Mouse (Mus musculus): ENCODE results near the gene Slc12a8.
"Not testable (repeated sequence)": the region's sequence is repeated elsewhere in the genome, so short reads cannot be mapped to it uniquely, and the experiment has no call there.

The Slc12a8 gene

DNA sequence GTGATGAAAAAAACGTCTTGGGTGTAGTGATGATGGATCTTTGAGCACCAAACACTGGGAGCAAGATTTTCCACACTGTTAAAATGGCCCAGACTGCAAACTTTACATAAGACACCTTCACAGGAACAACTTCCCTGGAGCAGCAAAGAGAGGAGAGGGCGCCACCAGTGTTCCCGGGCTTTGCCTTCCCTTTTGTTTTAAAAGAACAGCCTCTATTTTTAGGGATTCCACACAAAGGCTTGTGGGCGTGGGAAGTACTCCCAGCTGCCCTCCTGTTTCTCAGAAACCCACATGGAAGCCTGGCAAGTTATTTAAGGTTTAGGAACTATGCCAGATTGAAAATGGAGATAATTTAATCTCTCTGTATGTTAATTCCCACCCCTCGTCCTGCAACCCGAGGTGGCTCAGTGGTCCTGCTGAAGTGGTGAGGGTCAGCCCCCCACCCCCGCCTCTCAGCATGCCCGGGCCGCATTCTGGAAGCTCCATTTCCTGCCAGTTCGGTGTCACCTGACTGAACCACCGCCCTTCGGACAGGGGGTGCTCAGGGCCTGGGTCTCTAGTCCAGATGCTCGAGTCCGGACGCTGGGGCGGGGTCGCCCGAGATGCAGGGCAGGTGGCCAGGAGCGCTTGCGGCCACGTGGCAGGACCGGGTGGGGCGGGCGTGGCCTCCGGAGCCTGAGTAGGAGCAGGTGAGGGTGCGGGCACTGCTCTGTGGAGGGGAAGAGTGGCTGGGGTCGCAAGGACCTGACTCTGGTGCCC is at the start of gene Slc12a8:
TSS of gene Slc12a8 (plus strand) at position 522 of the 759 bp plus-strand sequence.
- DNase-seq (ENCODE audit: extremely low spot score): peak; percentile 50

GRCm38 (mm10) chr16:33467451-33467850 is 49.7 kb upstream of the Slc12a8 start:
- DNase-seq (ENCODE audit: extremely low spot score): no peak

DNA sequence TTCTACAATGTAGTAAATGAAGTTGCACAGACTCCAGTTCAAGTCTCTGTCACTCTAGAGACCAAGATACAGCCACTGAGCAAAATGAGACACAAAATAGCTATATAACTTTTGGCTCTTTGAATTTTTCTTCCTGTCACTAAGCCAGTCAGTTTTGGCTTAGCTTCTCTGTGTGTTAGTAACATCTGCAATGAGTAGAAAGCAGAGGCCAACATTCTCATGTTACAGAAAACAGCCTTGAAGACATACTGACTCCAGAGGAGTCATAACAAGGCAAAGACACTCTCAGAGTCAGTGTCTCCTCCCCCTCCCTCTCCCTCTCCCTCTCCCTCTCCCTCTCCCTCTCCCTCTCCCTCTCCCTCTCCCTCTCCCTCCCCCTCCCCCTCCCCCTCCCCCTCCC is 47.2 kb upstream of the Slc12a8 start:
- no peak for DNase-seq (ENCODE audit: extremely low spot score)

DNA sequence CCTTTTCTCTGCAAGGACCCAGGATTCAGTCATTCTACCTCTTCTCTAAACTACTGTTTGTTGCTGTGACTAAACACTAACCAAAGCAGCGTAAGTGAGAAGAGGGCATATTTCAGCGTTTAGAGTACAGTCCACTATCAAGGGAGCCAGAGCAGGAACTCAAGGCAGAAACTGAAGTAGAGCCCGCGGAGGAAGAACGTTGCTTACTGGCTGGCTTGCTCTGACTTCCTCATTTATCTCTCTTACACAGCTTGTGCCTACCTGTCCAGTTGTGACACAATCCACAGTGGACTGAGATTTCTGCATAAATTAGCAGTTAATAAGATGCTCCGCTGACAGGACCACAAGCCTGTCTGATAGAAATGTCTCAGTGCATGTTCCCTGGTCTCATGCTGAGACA is 42.7 kb upstream of the Slc12a8 start:
- DNase-seq (ENCODE audit: extremely low spot score): no peak

DNA sequence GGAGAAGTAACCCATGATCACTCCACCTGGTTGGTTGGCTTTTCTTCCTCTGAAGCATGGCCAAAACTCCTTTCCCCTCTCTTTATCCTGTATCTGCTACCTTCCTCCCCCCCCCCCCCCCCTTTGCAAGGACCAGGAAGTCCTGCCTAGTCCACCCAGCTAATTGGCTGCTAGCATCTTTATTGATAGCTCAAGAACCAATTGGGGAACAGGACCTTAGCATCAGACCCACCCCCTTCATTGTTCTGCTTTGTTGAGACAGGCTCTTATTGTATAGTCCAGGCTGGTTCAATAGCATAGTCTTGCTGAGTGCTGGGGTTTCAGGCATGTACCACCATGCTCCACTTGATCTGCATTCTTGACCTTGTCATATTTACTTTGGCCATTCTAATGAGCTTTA is 37.2 kb upstream of the Slc12a8 start:
- DNase-seq (ENCODE audit: extremely low spot score): no peak

- peak; percentile 29 for DNase-seq (ENCODE audit: extremely low spot score)
Observed at GRCm38 (mm10) chr16:33481148-33481547, 36.0 kb upstream of the Slc12a8 start.

GRCm38 (mm10) chr16:33482309-33482708 is 34.8 kb upstream of the Slc12a8 start:
- no peak for DNase-seq (ENCODE audit: extremely low spot score)

DNA sequence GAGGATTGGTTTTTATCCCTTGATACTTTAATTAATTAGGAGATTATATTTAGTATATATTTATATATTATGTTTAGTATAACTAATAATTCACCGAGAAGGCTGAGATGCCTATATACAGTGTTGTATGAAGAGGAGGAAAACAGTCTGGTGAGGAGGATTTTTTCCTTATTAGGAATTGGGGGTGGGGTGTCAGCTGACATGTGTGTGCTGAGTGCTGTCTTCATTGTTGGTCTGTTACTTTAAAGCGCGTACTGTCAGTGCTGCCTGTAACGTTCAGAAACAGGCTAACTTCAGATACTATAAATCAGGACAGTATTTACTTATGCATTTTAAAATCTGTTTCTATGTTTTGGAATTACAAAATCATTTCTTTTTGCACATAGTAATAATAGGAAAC is 29.4 kb upstream of the Slc12a8 start:
- DNase-seq (ENCODE audit: extremely low spot score): no peak

DNA sequence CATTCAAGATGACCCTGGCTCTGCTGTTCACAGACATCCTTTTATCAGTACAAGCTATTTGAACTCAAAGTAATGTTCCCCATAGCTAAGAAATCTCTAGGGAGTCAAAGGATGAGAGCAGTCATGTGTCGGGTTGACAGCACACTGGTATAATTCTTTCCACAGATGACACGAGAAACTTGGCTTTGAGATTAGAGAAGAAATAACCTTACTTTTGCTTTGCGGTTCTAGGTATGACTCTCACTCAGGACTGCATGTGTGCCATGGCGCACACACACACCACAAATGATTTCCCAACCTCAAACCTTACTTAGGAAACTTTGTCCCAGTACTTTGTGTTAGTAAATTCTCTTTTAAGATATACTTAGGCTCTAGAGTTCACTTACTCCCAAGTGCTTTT is 22.8 kb upstream of the Slc12a8 start:
- DNase-seq (ENCODE audit: extremely low spot score): no peak

GRCm38 (mm10) chr16:33508082-33508481 is 9.0 kb upstream of the Slc12a8 start:
- no peak for DNase-seq (ENCODE audit: extremely low spot score)

DNA sequence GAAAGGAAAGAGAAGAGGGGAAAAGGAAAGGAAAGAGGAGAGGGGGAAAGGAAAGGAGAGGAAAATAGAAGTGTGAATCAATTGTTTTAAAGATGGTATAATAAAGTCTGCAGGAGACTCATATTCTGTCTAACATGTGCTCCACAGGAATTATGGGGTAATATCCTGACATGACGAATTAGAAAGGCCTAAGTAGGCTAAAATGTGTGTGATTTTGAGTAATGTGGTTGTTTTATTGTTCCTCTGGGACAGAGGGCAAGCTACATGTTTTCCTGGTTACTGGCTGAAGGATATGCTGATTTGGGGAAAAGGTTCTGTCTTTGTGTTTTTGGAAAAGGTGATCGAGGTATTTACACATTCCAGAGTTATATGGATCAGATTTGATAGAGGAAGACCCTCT is 7.9 kb upstream of the Slc12a8 start:
- DNase-seq (ENCODE audit: extremely low spot score): not testable (repeated sequence)

GRCm38 (mm10) chr16:33510856-33511255 is 6.3 kb upstream of the Slc12a8 start:
- not testable (repeated sequence) for DNase-seq (ENCODE audit: extremely low spot score)

- DNase-seq (ENCODE audit: extremely low spot score): no peak
Observed at GRCm38 (mm10) chr16:33512555-33512954, 4.6 kb upstream of the Slc12a8 start.

DNA sequence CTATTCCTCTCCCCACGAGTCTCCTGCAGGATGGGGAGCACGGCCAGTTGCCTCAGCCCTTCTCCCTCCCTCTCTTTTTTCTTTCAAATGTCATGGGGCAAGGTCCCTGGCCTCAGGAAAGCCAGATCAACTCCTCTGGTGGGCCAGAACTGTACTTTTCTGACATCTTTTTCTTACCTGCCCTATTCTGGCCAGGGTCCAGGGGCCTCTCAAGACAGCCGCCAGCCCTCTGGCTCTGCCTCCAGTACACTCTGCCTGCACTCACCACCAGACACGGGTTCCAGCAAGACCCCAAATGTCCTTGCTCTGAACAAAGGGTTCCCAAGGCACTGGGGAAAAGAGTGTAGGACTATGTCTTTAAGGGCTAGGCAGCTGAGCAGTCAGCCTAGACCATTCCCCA is 499 bp downstream of the Slc12a8 start:
- DNase-seq (ENCODE audit: extremely low spot score): no peak

GRCm38 (mm10) chr16:33518236-33518635 is 1.1 kb downstream of the Slc12a8 start:
- DNase-seq (ENCODE audit: extremely low spot score): no peak

DNA sequence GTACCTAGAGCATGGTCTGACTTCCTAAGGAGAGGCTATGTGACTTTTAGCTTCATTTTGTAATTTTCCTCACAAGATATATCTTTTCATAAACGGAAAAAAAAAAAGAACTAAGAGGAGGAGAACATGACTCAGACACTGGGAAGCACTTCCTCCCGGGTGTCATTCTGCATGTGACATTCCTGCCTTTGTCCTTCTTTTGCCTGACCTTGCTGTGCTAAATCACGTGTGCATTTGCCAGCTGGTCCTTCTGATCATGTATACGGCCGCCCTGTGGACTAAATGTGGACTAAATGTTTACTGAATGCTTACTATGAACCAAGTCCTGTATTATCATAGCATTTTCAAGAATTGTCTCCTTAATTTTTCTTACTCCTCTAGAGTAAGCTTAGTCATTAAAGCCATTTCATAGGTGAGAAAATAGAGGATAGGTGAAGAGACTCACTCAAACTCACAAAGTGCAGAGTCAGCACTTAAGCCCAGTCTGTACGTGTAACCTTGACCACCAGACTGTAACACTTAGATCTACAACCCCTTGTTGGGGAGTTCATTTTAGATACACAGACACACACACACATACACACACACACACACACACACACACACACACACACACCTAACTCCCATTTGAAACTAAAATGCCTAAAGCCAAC is 2.9 kb downstream of the Slc12a8 start:
- no peak for DNase-seq (ENCODE audit: extremely low spot score)

DNA sequence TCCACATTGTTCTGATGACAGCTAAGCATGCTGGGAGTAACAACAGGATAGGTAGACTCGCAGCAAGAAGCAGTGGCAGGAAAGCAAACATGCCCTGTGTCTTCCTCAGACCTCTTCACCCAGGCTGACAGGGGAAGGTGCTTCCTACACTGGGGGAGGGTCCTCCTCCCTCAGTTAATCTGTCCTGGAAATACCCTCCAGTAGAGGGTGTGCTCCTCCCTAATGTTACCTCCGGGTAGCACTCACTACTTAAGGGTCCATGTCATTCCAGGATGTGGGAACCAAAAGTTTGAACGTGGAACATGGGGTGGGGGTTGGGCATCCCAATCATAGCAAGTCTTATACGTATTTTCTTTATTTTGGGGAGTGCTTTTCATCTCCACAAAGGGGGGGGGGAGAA is 5.4 kb downstream of the Slc12a8 start:
- no peak for DNase-seq (ENCODE audit: extremely low spot score)

- DNase-seq (ENCODE audit: extremely low spot score): no peak
Observed at GRCm38 (mm10) chr16:33523571-33523970, 6.4 kb downstream of the Slc12a8 start.

DNA sequence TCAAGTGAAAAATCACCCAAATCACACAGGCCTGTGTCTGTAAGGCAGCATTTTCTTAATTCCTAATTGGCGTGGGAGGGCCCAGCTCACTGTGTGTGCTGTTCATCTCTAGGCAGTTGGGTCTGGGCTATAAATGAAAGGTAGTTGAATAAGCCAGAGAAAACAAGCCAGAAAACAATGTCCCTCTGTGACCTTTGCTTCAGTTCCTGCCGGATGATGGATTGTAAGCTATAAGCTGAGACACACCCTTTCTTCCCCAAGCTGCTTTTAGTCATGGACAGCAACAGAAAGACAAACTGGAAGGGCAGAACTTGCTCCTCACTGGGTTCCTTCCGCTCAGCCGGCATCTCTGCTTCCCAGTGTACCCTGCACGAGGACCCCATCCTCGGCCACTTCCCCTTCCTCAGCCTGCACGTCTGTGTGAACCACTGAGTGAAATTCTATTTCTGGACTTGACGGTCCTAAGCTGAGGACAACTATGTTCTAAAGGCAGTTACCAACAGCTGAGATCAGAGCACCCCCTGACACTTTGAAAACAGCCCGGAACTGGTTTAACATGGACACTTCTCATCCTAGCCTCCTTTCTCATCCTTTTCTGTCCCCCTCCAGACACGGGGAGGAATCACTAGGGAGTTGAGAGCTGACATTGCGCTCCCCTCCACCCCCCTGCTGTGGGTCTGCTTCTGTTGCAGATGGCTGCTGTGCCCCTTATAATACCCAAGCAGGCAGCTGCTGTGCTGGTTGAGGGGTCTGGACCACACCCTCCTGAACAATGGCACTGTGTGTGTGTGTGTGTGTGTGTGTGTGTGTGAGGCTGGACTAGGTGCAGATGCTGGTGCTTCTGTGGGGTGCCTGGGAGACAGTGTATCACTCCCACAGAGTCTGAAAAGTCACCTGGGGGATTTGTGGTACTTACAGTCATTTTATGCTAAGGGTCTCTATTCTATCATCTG is 12.7 kb downstream of the Slc12a8 start:
- no peak for DNase-seq (ENCODE audit: extremely low spot score)

DNA sequence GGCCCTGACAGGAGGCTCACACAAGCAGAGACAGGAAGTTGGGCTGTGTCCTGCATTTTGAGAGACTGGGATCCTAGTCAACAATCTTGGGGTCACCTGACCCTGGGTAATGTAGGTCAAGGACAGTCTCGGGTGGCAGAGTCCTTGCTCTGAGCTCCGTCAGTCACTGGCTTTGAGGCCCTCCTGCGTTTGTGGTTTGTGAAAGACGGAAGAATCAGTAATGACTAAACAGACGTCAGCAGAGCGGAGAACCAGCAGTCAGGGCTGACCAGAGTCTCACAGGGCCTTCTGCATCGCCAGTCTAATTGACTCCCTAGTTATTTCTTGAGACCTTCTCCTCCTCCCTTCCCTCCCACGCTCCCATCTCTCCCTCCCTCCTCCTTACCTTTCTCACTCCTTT is 14.1 kb downstream of the Slc12a8 start:
- no peak for DNase-seq (ENCODE audit: extremely low spot score)

GRCm38 (mm10) chr16:33536456-33536855 is 19.3 kb downstream of the Slc12a8 start:
- no peak for DNase-seq (ENCODE audit: extremely low spot score)

DNA sequence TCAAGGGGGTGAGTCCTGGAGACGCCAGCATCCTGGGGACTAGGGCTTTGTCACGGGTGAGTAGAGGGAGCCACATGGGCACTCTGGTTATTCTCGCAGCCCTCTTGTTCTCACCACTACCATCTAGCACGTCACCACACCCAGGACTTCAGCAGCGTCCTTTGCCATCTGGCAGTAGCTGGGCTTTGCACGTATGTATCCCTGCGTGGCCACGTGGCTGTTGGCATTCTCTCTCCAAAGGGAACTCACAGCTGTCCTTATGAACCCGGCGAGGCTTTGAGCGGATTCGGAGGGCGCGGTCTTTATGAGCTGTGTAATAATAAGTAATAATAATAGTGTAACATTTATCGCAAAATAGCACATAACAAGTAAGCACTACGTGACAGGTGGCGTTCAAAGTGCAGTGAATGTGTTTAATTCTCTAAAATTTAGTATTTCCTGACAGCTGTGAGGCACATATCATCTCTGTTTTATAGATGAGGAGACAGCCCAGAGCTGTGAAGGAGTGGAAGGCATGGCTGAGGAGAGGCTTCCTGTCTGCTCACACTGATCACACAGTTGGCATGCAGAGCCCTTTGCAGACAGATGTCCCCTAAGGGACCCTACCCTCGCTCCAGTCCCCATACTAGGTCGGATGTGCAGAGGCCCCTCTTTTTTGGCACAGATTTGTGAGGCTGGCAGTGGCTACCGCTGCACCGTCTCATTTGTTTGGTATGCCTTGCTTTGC is 20.5 kb downstream of the Slc12a8 start:
- no peak for DNase-seq (ENCODE audit: extremely low spot score)

Measured in embryo, embryonic 9.5 days (tissue).